Mouse (Mus musculus): ENCODE results near the gene Patl2. TPM values are rescaled to one million over a fixed set of nuclear protein-coding genes. Genes with fewer than 3 reads are reported as not detected.

Gene Patl2
- polyA plus RNA-seq, 1 experiment: not detected

- Histone ChIP-seq H3K4me1 (ENCODE audit: control insufficient read depth, insufficient read depth, insufficient read length, low read length) (peaks cover 9% of the 10 kb centered on the region; the same call in 1 of the 2 replicates), H3K4me3 (ENCODE audit: low read depth, low read length) (no peak overlapping the region), H3K27me3 (ENCODE audit: control insufficient read depth, insufficient read depth, low read length) (no peaks in the 10 kb centered on the region), H3K27ac (ENCODE audit: insufficient read depth, low read depth, low read length) (no peak overlapping the region), H3K36me3 (ENCODE audit: control insufficient read depth, insufficient read depth, low read length) (no peaks in the 10 kb centered on the region)
- WGBS: 84% methylated on average over 3 of the region's 3 CpGs
- TF ChIP-seq CTCF (IDR thresholded peaks at IDR 0.05; ENCODE audit: extremely low read depth, insufficient read length, insufficient replicate concordance, low read depth, low read length) (no peak), POLR2A (IDR thresholded peaks at IDR 0.05; ENCODE audit: low read depth, low read length) (no peak)
These were observed 24.7 kb upstream of the Patl2 start for GRCm38 (mm10) chr2:122210534-122211228.

GRCm38 (mm10) chr2:122206440-122207107, 20.6 kb upstream of the Patl2 start:
- Histone ChIP-seq H3K36me3 (ENCODE audit: control insufficient read depth, insufficient read depth, low read length) (no peaks in the 10 kb centered on the region), H3K4me3 (ENCODE audit: low read depth, low read length) (no peak overlapping the region), H3K27me3 (ENCODE audit: control insufficient read depth, insufficient read depth, low read length) (no peaks in the 10 kb centered on the region), H3K27ac (ENCODE audit: insufficient read depth, low read depth, low read length) (peak overlapping the region; percentile 99), H3K4me1 (ENCODE audit: control insufficient read depth, insufficient read depth, insufficient read length, low read length) (peaks cover 9% of the 10 kb centered on the region; the same call in 1 of the 2 replicates)
- TF ChIP-seq CTCF (IDR thresholded peaks at IDR 0.05; ENCODE audit: extremely low read depth, insufficient read length, insufficient replicate concordance, low read depth, low read length): no peak
- TF ChIP-seq POLR2A (IDR thresholded peaks at IDR 0.05; ENCODE audit: low read depth, low read length): no peak
- 17% methylated on average over 2 of the region's 2 CpGs for WGBS

- WGBS: 71% methylated on average over 1 of the region's 1 CpGs
- Histone ChIP-seq H3K27ac (ENCODE audit: insufficient read depth, low read depth, low read length) (no peak overlapping the region), H3K4me1 (ENCODE audit: control insufficient read depth, insufficient read depth, insufficient read length, low read length) (peaks cover under 1% of the 10 kb centered on the region; the same call in 1 of the 2 replicates), H3K27me3 (ENCODE audit: control insufficient read depth, insufficient read depth, low read length) (no peaks in the 10 kb centered on the region), H3K36me3 (ENCODE audit: control insufficient read depth, insufficient read depth, low read length) (no peaks in the 10 kb centered on the region), H3K4me3 (ENCODE audit: low read depth, low read length) (no peak overlapping the region)
- TF ChIP-seq POLR2A (IDR thresholded peaks at IDR 0.05; ENCODE audit: low read depth, low read length) (no peak), CTCF (IDR thresholded peaks at IDR 0.05; ENCODE audit: extremely low read depth, insufficient read length, insufficient replicate concordance, low read depth, low read length) (no peak)
These were observed 15.5 kb upstream of the Patl2 start for GRCm38 (mm10) chr2:122201501-122201900.

GRCm38 (mm10) chr2:122194509-122194929, 8.5 kb upstream of the Patl2 start:
- no peaks in the 10 kb centered on the region for H3K27me3 ChIP-seq (ENCODE audit: control insufficient read depth, insufficient read depth, low read length)
- peaks cover 4% of the 10 kb centered on the region; the same call in 1 of the 2 replicates for H3K4me1 ChIP-seq (ENCODE audit: control insufficient read depth, insufficient read depth, insufficient read length, low read length)
- H3K27ac ChIP-seq (ENCODE audit: insufficient read depth, low read depth, low read length): no peak overlapping the region
- no peak for TF ChIP-seq POLR2A (IDR thresholded peaks at IDR 0.05; ENCODE audit: low read depth, low read length)
- TF ChIP-seq CTCF (IDR thresholded peaks at IDR 0.05; ENCODE audit: extremely low read depth, insufficient read length, insufficient replicate concordance, low read depth, low read length): 0 out of 2 replicates have a peak, but pooled peaks have one; percentile 12
- H3K36me3 ChIP-seq (ENCODE audit: control insufficient read depth, insufficient read depth, low read length): no peaks in the 10 kb centered on the region
- 39% methylated on average over 1 of the region's 1 CpGs for WGBS
- no peak overlapping the region for H3K4me3 ChIP-seq (ENCODE audit: low read depth, low read length)

- Histone ChIP-seq H3K36me3 (ENCODE audit: control insufficient read depth, insufficient read depth, low read length) (no peaks in the 10 kb centered on the region), H3K4me3 (ENCODE audit: low read depth, low read length) (no peak overlapping the region), H3K4me1 (ENCODE audit: control insufficient read depth, insufficient read depth, insufficient read length, low read length) (peaks cover 4% of the 10 kb centered on the region; the same call in 1 of the 2 replicates), H3K27ac (ENCODE audit: insufficient read depth, low read depth, low read length) (no peak overlapping the region), H3K27me3 (ENCODE audit: control insufficient read depth, insufficient read depth, low read length) (no peaks in the 10 kb centered on the region)
- TF ChIP-seq CTCF (IDR thresholded peaks at IDR 0.05; ENCODE audit: extremely low read depth, insufficient read length, insufficient replicate concordance, low read depth, low read length) (no peak), POLR2A (IDR thresholded peaks at IDR 0.05; ENCODE audit: low read depth, low read length) (no peak)
- 64% methylated on average over 3 of the region's 3 CpGs for WGBS
These were observed 5.9 kb upstream of the Patl2 start for GRCm38 (mm10) chr2:122191849-122192248.

- WGBS: 40% methylated on average over 3 of the region's 3 CpGs
- no peak for TF ChIP-seq POLR2A (IDR thresholded peaks at IDR 0.05; ENCODE audit: low read depth, low read length)
- TF ChIP-seq CTCF (IDR thresholded peaks at IDR 0.05; ENCODE audit: extremely low read depth, insufficient read length, insufficient replicate concordance, low read depth, low read length): no peak
- H3K27ac ChIP-seq (ENCODE audit: insufficient read depth, low read depth, low read length): no peak overlapping the region
- peaks cover 6% of the 10 kb centered on the region for H3K4me1 ChIP-seq (ENCODE audit: control insufficient read depth, insufficient read depth, insufficient read length, low read length)
- H3K27me3 ChIP-seq (ENCODE audit: control insufficient read depth, insufficient read depth, low read length): no peaks in the 10 kb centered on the region
- H3K36me3 ChIP-seq (ENCODE audit: control insufficient read depth, insufficient read depth, low read length): no peaks in the 10 kb centered on the region
- H3K4me3 ChIP-seq (ENCODE audit: low read depth, low read length): no peak overlapping the region
These were observed 762 bp upstream of the Patl2 start for GRCm38 (mm10) chr2:122186751-122187150.

GRCm38 (mm10) chr2:122185086-122185485, 903 bp downstream of the Patl2 start:
- no peak overlapping the region for H3K4me3 ChIP-seq (ENCODE audit: low read depth, low read length)
- no peaks in the 10 kb centered on the region for H3K27me3 ChIP-seq (ENCODE audit: control insufficient read depth, insufficient read depth, low read length)
- H3K4me1 ChIP-seq (ENCODE audit: control insufficient read depth, insufficient read depth, insufficient read length, low read length): peaks cover 6% of the 10 kb centered on the region
- no peaks in the 10 kb centered on the region for H3K36me3 ChIP-seq (ENCODE audit: control insufficient read depth, insufficient read depth, low read length)
- TF ChIP-seq CTCF (IDR thresholded peaks at IDR 0.05; ENCODE audit: extremely low read depth, insufficient read length, insufficient replicate concordance, low read depth, low read length) (no peak), POLR2A (IDR thresholded peaks at IDR 0.05; ENCODE audit: low read depth, low read length) (no peak)
- H3K27ac ChIP-seq (ENCODE audit: insufficient read depth, low read depth, low read length): no peak overlapping the region
- 78% methylated on average over 4 of the region's 4 CpGs for WGBS

All from small intestine, adult 2 months (tissue).